Mouse (Mus musculus) forebrain, embryonic 12.5 days (tissue): ENCODE data around the gene Tcf7l1. TPM values are rescaled to one million over a fixed set of nuclear protein-coding genes. Genes with fewer than 3 reads are reported as not detected.

ENCODE experiments used
- ATAC-seq: fragments of 200-750 bp; cut with Nextera tagmentation; 2 replicates; pipeline ENCODE4 v1.8.0; 2017; ENCODE audit warnings: moderate TSS enrichment; ENCODE audit not compliant: low FRiP score
- H3K27ac ChIP-seq: fragments of 300-500 bp; sonication (generic); 2 replicates; pipeline ENCODE4 v1.5.1; 2016; ENCODE audit warnings: mild to moderate bottlenecking
- H3K27me3 ChIP-seq: fragments of 300-500 bp; sonication (generic); 2 replicates; pipeline ENCODE4 v1.6.1; 2016; ENCODE audit warnings: mild to moderate bottlenecking
- H3K36me3 ChIP-seq: fragments of 300-500 bp; sonication (generic); replicated peaks from 2 replicates; pipeline ENCODE4 v1.6.1; 2016; ENCODE audit warnings: mild to moderate bottlenecking
- H3K4me1 ChIP-seq: fragments of 300-500 bp; sonication (generic); 2 replicates; pipeline ENCODE4 v1.6.1; 2016
- H3K4me2 ChIP-seq: fragments of 300-500 bp; sonication (generic); 2 replicates; pipeline ENCODE4 v1.6.1; 2016; ENCODE audit warnings: mild to moderate bottlenecking, moderate library complexity
- H3K4me3 ChIP-seq: fragments of 300-500 bp; sonication (generic); replicated peaks from 2 replicates; pipeline ENCODE4 v1.5.1; 2016; ENCODE audit warnings: mild to moderate bottlenecking
- H3K9ac ChIP-seq: fragments of 300-500 bp; sonication (generic); 2 replicates; pipeline ENCODE4 v1.6.1; 2016; ENCODE audit warnings: mild to moderate bottlenecking
- H3K9me3 ChIP-seq: fragments of 300-500 bp; sonication (generic); 2 replicates; pipeline ENCODE4 v1.6.1; 2016
- WGBS: fragments of 180-500 bp; shearing (Covaris S2); methylation state at CpG from one replicate; pipeline ENCODE4 v1.1.7; 2016; 5-methylcytosine and 5-hydroxymethylcytosine counted together
- polyA plus RNA-seq: library from polyadenylated mRNA; unstranded; fragments of >200 nt; fragmentation: Nextera tagmentation; extraction: Ambion mirVana; gene quantifications from 2 replicates; pipeline ENCODE4 v1.2.1, GENCODE M21; 2016

Tcf7l1 gene
- polyA plus RNA-seq, 1 experiment from 2014 or later: 24.4 TPM

DNA sequence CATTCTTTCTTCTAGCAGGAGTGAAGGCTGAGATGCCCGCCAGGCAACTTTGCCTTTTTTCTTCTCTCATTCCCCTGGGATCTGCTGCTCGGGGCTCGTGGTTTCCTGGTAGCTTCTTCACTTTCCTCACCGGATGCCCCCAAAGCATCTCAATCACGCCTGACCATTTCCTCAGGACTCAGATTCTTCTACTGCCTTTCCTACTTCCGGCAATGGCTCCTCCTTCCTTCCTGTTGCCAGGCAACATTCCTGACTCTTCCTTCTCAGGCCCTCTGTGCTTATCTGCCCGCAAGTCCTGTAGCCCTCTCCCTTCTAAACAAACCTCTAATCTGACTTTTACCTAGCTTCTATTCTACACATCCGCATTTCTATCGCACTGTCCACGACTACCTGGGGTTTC lies 98.5 kb downstream of the Tcf7l1 start:
- H3K4me2 ChIP-seq: no peak overlapping the region
- no peaks in the 10 kb centered on the region for H3K9me3 ChIP-seq
- no peaks in the 10 kb centered on the region for H3K36me3 ChIP-seq
- WGBS: 79% methylated on average over 10 of the region's 10 CpGs
- H3K9ac ChIP-seq: no peak overlapping the region
- peaks cover 42% of the 10 kb centered on the region for H3K4me1 ChIP-seq
- H3K27ac ChIP-seq: no peak overlapping the region
- H3K4me3 ChIP-seq: no peak overlapping the region
- H3K27me3 ChIP-seq: no peaks in the 10 kb centered on the region
- ATAC-seq: no peak

DNA sequence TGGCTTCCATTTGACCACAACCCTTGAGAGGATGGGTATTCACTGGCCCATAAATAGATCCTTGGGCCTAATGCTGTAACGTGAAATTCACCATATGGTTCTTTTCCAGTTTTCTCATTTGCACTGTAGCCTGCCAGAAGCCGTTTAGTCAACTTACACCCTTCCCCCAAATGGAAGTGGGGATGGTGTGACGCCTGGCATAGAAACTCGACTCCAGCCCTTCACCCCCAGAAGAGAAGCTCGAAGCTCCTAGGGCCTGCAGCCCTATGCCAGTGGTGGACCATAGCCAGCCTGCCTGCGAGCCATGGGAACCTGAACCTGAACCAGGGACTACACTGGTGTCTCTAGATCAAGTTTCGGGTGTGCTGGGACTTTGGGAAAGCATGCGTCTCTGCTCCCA lies 99.1 kb downstream of the Tcf7l1 start:
- H3K4me2 ChIP-seq: no peak overlapping the region
- no peak overlapping the region for H3K27ac ChIP-seq
- H3K36me3 ChIP-seq: no peaks in the 10 kb centered on the region
- H3K4me1 ChIP-seq: peaks cover 42% of the 10 kb centered on the region
- H3K4me3 ChIP-seq: no peak overlapping the region
- no peaks in the 10 kb centered on the region for H3K27me3 ChIP-seq
- no peak overlapping the region for H3K9ac ChIP-seq
- H3K9me3 ChIP-seq: no peaks in the 10 kb centered on the region
- WGBS: 84% methylated on average over 8 of the region's 8 CpGs
- no peak for ATAC-seq

DNA sequence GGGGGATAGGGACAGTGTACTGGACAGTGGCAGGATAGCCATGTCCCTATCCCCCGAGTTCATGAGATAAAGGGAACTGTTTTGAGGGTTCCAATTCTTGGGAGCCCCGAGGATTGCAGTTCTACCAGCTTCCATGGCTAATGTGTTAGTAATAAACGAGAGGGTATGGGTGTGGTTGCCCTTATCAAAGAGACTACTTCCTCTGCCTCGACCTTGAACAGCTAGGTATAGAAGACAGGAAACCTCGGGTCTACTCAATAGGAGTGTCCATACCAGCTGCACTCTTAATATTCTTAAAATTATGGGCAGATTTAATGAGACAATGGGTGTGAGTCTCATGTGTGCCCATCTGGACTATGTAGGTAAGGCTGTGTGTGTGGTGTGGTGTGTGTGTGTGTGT lies 100.0 kb downstream of the Tcf7l1 start:
- WGBS: 89% methylated on average over 5 of the region's 5 CpGs
- peaks cover 42% of the 10 kb centered on the region for H3K4me1 ChIP-seq

DNA sequence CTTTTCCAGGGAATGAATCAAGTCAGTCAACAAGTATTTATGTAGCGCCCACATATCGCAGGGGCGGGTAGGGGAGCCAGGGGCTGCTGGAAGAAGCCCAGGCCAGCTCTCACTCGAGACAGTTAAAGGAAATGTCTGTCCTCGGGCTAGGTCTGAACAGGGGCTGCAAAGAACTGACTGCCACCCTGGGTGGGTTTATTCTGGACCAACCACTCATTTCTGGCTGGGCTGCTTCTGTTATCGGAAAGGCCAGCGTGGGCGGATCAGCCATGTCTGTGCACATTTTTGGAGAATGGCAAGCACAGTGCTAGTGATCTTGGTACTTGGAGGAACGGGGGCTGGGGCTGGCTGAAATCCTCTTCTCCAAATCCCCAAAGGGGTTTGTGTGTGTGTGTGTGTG lies 103.9 kb downstream of the Tcf7l1 start:
- Histone ChIP-seq H3K27ac (no peak overlapping the region), H3K4me2 (no peak overlapping the region), H3K9me3 (no peaks in the 10 kb centered on the region), H3K4me1 (peaks cover 42% of the 10 kb centered on the region), H3K9ac (no peak overlapping the region), H3K36me3 (no peaks in the 10 kb centered on the region), H3K4me3 (no peak overlapping the region), H3K27me3 (no peaks in the 10 kb centered on the region)
- WGBS: 79% methylated on average over 9 of the region's 9 CpGs
- ATAC-seq: no peak

More for the DNA sequence above, 100.0 kb downstream of the Tcf7l1 start:
- no peak for ATAC-seq
- no peaks in the 10 kb centered on the region for H3K9me3 ChIP-seq
- H3K27ac ChIP-seq: no peak overlapping the region
- no peaks in the 10 kb centered on the region for H3K36me3 ChIP-seq
- no peaks in the 10 kb centered on the region for H3K27me3 ChIP-seq
- H3K4me2 ChIP-seq: no peak overlapping the region
- no peak overlapping the region for H3K9ac ChIP-seq
- H3K4me3 ChIP-seq: no peak overlapping the region

DNA sequence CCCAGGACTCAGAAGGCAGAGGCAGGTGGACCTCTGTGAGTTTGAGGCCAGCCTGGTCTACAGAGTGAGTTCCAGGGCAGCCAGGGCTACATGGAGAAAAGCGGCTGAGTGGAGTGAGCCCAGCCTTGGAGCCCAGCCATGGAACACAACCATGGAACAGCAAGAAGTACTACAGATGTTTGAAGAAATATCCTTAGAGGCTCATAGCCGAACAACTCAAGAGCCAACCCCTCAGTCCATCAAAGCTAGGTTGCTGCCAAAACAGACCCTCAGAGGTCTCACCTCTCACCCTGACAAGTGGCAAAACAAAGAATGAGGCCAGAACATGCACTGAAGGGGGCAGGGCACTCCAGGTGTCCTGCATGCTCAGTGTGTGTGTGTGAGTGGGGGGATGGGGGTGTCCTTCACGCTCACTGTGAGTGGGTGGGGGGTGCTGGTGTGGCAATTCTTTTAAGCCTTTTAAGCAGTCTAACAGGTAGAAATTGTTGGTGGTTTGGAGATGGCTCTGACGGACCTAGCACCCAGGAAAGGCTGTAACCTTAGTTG lies 104.7 kb downstream of the Tcf7l1 start:
- Histone ChIP-seq H3K36me3 (no peaks in the 10 kb centered on the region), H3K27me3 (no peaks in the 10 kb centered on the region), H3K9ac (no peak overlapping the region), H3K9me3 (no peaks in the 10 kb centered on the region), H3K4me3 (no peak overlapping the region), H3K27ac (no peak overlapping the region), H3K4me1 (peaks cover 46% of the 10 kb centered on the region), H3K4me2 (no peak overlapping the region)
- 79% methylated on average over 4 of the region's 4 CpGs for WGBS
- ATAC-seq: no peak

DNA sequence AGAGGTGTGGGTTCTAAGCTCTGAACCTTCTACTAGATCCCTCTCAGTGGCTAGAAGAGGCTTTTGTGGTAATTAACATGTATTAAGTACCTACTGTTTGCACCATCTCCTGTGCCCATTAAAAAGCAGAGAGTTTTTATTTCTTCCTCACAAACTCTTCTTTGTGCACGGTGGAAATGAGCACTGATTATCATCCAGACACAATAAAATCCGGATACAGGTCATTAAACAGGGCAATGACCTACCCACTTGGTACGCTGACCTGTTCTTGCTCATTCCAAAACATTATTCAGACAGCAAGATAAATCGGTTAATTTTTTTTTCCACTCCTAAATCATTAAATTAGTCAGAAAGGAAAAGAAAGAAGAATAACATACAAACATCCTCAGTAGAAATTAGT lies 106.8 kb downstream of the Tcf7l1 start:
- no peak for ATAC-seq
- H3K36me3 ChIP-seq: no peaks in the 10 kb centered on the region
- peaks cover 58% of the 10 kb centered on the region for H3K4me1 ChIP-seq
- H3K9me3 ChIP-seq: no peaks in the 10 kb centered on the region
- H3K4me3 ChIP-seq: no peak overlapping the region
- H3K4me2 ChIP-seq: no peak overlapping the region
- no peaks in the 10 kb centered on the region for H3K27me3 ChIP-seq
- 37% methylated on average over 4 of the region's 4 CpGs for WGBS
- no peak overlapping the region for H3K27ac ChIP-seq
- H3K9ac ChIP-seq: no peak overlapping the region

DNA sequence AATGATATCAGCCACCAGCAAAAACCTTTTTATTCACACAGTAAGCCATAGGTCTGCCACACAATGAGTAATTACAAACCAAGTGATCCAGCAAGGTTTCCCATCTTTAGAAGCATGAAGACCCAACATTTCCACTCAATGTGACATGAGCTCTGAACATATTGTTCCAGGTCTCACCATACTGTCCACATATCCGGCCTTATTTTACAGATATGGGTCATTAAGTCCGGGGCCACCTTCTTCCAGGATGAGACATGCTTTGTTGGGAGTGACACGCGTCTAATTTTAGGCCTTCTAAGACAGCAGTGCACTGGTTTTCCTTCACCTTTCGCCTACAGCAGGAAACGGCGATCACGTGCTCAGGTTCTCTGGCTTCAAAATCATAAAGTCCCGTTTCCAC lies 108.1 kb downstream of the Tcf7l1 start:
- Histone ChIP-seq H3K27ac (no peak overlapping the region), H3K4me3 (no peak overlapping the region), H3K4me1 (peaks cover 58% of the 10 kb centered on the region), H3K9ac (no peak overlapping the region), H3K36me3 (no peaks in the 10 kb centered on the region), H3K4me2 (no peak overlapping the region), H3K27me3 (no peaks in the 10 kb centered on the region), H3K9me3 (no peaks in the 10 kb centered on the region)
- 93% methylated on average over 9 of the region's 9 CpGs for WGBS
- ATAC-seq: no peak

DNA sequence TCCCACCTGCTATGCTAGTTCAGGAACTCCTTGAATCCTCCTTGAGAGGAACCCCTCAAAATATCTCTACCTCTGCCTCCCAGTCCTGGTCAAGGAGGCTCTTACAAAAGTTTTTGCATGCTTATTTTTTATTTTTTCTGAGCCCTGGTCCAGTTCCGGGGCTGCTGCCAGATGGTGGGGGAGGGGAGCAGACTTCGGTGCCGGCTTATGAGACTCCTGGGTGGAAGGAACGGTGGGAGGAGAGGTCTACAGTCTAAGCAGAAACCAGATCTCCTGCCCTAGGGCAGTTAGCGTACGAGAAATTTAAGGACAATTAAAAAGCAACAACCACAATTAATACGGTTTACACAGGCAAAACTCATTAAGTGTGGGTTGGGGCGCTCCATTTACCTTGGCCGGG lies 110.4 kb downstream of the Tcf7l1 start:
- WGBS: 24% methylated on average over 9 of the region's 9 CpGs
- Histone ChIP-seq H3K27me3 (no peaks in the 10 kb centered on the region), H3K36me3 (no peaks in the 10 kb centered on the region), H3K4me3 (no peak overlapping the region), H3K9me3 (no peaks in the 10 kb centered on the region), H3K9ac (no peak overlapping the region), H3K27ac (peak overlapping the region; percentile 78), H3K4me2 (no peak overlapping the region), H3K4me1 (peaks cover 61% of the 10 kb centered on the region)
- no peak for ATAC-seq

DNA sequence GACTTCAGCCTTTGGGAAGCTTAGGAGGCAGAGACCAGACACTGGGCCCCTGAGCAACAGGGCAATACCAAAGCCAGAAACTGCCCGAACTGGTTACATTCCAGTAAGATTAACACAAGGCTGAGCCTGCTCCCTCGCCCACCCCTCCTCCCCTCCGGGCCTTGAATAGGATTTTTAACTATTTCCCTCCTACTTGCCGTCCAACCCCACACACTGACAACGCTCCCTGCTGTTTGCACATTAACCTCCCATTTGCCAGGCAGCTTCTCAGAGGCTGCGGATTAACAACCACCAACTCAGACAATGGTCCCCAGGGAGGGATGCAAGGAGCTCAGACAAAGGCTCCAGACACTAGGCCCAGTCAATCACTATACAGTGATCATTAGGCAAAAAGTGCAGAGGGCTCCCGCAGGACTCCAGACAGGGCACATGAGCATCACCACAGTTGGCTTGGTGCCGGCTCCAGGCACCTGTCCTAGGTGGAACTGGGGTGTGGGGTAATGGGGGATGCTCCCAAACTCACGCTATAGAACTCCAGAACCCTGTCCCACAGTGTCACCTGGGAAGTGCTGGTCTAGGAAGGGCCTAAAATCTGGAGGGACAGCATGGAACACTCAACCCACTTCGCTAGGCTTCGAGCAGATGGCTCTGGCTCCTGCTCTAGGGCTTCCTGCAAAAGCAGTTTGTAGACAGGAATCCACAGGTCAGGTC lies 111.4 kb downstream of the Tcf7l1 start:
- H3K27me3 ChIP-seq: no peaks in the 10 kb centered on the region
- peak overlapping the region; percentile 20 for H3K4me3 ChIP-seq
- WGBS: 4% methylated on average over 11 of the region's 11 CpGs
- peak overlapping the region; percentile 78 for H3K27ac ChIP-seq
- peak; percentile 80 for ATAC-seq
- H3K4me2 ChIP-seq: peak overlapping the region; percentile 47
- no peaks in the 10 kb centered on the region for H3K9me3 ChIP-seq
- no peaks in the 10 kb centered on the region for H3K36me3 ChIP-seq
- H3K9ac ChIP-seq: peak overlapping the region; percentile 33; the same call in 1 of the 2 replicates
- H3K4me1 ChIP-seq: peaks cover 63% of the 10 kb centered on the region

DNA sequence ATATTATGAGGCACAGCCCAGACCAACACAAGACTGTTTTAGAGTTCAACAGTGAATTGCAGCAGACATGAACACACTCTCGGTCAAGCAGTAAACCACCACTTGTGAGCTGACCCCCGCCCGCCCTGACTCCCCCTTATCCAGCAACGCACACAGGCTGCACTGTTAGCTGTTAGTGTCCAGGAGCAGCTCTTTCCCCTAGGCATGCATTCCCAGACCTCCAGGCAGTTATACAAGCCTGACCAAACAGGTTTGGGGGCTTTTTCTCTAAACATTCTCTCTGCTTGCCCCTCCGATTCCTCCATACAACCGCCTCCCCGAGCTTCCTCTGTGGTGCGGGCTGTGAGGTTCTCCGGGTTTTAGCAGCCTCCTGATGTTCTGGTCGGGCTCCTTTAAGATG lies 112.0 kb downstream of the Tcf7l1 start:
- Histone ChIP-seq H3K4me2 (peak overlapping the region; percentile 47), H3K9me3 (no peaks in the 10 kb centered on the region), H3K4me3 (peak overlapping the region; percentile 20), H3K4me1 (peaks cover 63% of the 10 kb centered on the region), H3K27ac (peak overlapping the region; percentile 78), H3K27me3 (0 out of 2 replicates have a peak, but pooled peaks cover 3% of the 10 kb centered on the region), H3K36me3 (no peaks in the 10 kb centered on the region), H3K9ac (peak overlapping the region; percentile 33; the same call in 1 of the 2 replicates)
- 3% methylated on average over 10 of the region's 10 CpGs for WGBS
- peak; percentile 18; the same call in 1 of the 2 replicates for ATAC-seq

DNA sequence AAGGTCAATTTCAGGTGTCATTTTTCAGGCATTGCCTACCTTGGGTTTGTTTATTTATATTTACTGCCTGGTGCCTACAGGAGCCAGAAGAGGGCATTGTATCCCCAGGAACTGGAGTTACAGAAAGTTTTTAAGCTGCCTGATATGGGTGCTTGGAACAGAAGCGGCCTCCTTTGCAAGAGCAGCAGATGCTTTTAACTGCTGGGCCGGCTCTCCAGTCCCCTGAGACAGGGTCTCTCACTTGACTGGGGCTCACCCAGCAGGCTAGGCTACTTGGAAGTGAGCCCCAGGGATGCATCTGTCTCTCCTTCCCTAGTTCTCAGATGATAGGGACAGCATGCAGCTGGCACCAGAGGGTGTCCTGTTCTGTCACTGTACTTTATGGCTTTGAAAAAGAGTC lies 112.7 kb downstream of the Tcf7l1 start:
- H3K9ac ChIP-seq: no peak overlapping the region
- 0 out of 2 replicates have a peak, but pooled peaks cover 7% of the 10 kb centered on the region for H3K27me3 ChIP-seq
- no peak overlapping the region for H3K4me3 ChIP-seq
- peaks cover 59% of the 10 kb centered on the region for H3K4me1 ChIP-seq
- H3K4me2 ChIP-seq: no peak overlapping the region
- H3K36me3 ChIP-seq: no peaks in the 10 kb centered on the region
- H3K27ac ChIP-seq: no peak overlapping the region
- no peaks in the 10 kb centered on the region for H3K9me3 ChIP-seq
- 37% methylated on average over 2 of the region's 2 CpGs for WGBS
- ATAC-seq: no peak

DNA sequence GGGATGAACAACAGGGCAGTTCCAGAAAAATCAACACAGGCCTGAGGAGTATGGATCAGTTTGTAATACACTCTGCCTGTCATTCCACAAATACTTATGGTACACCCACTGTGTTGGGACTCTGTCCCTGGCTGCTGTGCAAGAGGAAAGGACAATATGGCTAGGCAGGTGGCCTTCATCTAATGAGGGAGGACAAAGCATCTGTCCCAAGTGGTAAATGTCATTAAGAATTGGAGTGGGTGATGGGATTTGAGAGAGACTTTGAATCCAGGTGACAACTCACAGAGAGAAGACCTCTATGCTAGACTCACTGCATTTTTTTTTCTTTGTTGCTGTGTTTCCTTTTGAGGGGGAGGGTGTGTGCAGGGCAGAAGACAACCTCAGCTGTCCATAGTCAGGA lies 115.3 kb downstream of the Tcf7l1 start:
- no peaks in the 10 kb centered on the region for H3K9me3 ChIP-seq
- no peak overlapping the region for H3K4me3 ChIP-seq
- H3K27ac ChIP-seq: 0 out of 2 replicates have a peak overlapping the region, but pooled peaks have one; percentile 21
- H3K4me1 ChIP-seq: peaks cover 59% of the 10 kb centered on the region
- no peak overlapping the region for H3K9ac ChIP-seq
- no peak overlapping the region for H3K4me2 ChIP-seq
- no peaks in the 10 kb centered on the region for H3K36me3 ChIP-seq
- H3K27me3 ChIP-seq: peaks cover 15% of the 10 kb centered on the region; the same call in 1 of the 2 replicates
- no peak for ATAC-seq

DNA sequence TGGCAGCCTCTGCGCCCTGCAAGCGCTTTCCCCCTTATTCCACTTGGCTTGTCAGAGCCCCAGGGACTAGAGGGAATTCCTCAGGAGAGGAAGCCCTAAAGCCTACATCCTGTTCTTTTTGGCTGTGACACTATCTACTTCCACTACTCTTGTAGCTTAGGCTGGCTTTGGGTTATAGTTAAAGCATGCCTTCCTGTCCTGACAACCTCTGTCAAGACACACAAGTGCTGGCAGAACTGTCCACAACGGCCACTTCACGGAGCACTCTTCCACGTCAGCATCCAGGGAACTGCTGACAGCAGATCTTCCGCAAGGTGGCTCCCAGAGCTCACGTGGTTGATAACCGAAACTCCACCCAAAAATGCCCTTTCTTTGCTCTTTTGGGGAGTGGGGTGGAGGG lies 117.9 kb downstream of the Tcf7l1 start:
- Histone ChIP-seq H3K27ac (no peak overlapping the region), H3K4me1 (peaks cover 36% of the 10 kb centered on the region), H3K27me3 (peaks cover 15% of the 10 kb centered on the region; the same call in 1 of the 2 replicates), H3K4me2 (no peak overlapping the region), H3K9me3 (no peaks in the 10 kb centered on the region), H3K36me3 (no peaks in the 10 kb centered on the region), H3K4me3 (no peak overlapping the region), H3K9ac (no peak overlapping the region)
- no peak for ATAC-seq
- WGBS: 67% methylated on average over 8 of the region's 8 CpGs
